Mouse (Mus musculus): Measurements from ENCODE around the gene Colca2.

DNA sequence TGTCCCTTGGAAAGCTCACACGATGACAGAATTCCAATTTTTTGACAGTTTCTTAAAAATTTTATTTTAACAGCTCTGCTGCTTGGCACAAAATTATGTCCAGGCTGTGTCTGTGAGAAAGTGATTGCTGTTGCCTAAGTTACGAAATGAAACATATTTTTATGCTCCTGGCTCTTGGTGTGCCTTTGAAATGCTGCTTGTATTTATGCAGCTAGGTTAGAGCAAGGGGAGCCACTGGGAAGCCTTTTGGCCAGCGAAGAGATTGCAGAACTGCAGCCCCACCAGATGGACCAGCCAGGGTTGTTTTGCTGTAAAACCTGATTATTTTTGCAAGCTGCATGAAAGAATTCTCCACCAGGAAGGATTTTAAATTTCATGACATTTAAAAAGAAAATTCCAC is 26.8 kb upstream of the Colca2 start:
- no peak for TF ChIP-seq HCFC1 (IDR thresholded peaks at IDR 0.05; ENCODE audit: borderline replicate concordance, insufficient read depth, low read length)
- no peak for TF ChIP-seq ZNF384 (IDR thresholded peaks at IDR 0.05; ENCODE audit: low read depth, low read length)
- TF ChIP-seq CHD2 (IDR thresholded peaks at IDR 0.05; ENCODE audit: low read depth, low read length): no peak

All from ES-E14 (cell line).